Mouse (Mus musculus): ENCODE results near the gene Nab2. TPM values are rescaled to one million over a fixed set of nuclear protein-coding genes. Genes with fewer than 3 reads are reported as not detected.

Nab2 gene
- total and polyA plus RNA-seq, 2 experiments from 2014 or later = 4.5 to 12.9 TPM

GRCm38 (mm10) chr10:127704293-127704692, 35.9 kb upstream of the Nab2 start:
- no peaks in the 10 kb centered on the region for H3K4me1 ChIP-seq (ENCODE audit: insufficient read depth)
- H3K27ac ChIP-seq (ENCODE audit: low read depth, low read length) = no peak overlapping the region
- 67% methylated on average over 2 of the region's 2 CpGs for WGBS
- no peak overlapping the region for H3K4me3 ChIP-seq (ENCODE audit: low read depth, low read length)
- no peaks in the 10 kb centered on the region for H3K9me3 ChIP-seq (ENCODE audit: low read length)
- TF ChIP-seq CTCF (IDR thresholded peaks at IDR 0.05; ENCODE audit: low read depth) = no peak
- H3K9ac ChIP-seq = no peak overlapping the region
- ATAC-seq = no peak
- no peaks in the 10 kb centered on the region for H3K36me3 ChIP-seq (ENCODE audit: insufficient read depth)
- DNase-seq = no peak
- no peaks in the 10 kb centered on the region for H3K27me3 ChIP-seq (ENCODE audit: insufficient read depth, low read length)
- no peak overlapping the region for H3K4me2 ChIP-seq (ENCODE audit: low read depth)

- Histone ChIP-seq H3K4me1 (ENCODE audit: insufficient read depth) (no peaks in the 10 kb centered on the region), H3K9ac (no peak overlapping the region), H3K9me3 (ENCODE audit: low read length) (no peaks in the 10 kb centered on the region), H3K36me3 (ENCODE audit: insufficient read depth) (0 out of 2 replicates have a peak, but pooled peaks cover under 1% of the 10 kb centered on the region), H3K4me2 (ENCODE audit: low read depth) (no peak overlapping the region), H3K27me3 (ENCODE audit: insufficient read depth, low read length) (no peaks in the 10 kb centered on the region), H3K27ac (ENCODE audit: low read depth, low read length) (no peak overlapping the region), H3K4me3 (ENCODE audit: low read depth, low read length) (no peak overlapping the region)
- 47% methylated on average over 4 of the region's 4 CpGs for WGBS
- TF ChIP-seq CTCF (IDR thresholded peaks at IDR 0.05; ENCODE audit: low read depth) = no peak
- no peak for DNase-seq
- ATAC-seq = no peak
Measured at GRCm38 (mm10) chr10:127703299-127703698, 34.9 kb upstream of the Nab2 start.

- H3K4me2 ChIP-seq (ENCODE audit: low read depth) = no peak overlapping the region
- H3K27me3 ChIP-seq (ENCODE audit: insufficient read depth, low read length) = no peaks in the 10 kb centered on the region
- H3K4me3 ChIP-seq (ENCODE audit: low read depth, low read length) = no peak overlapping the region
- WGBS = 86% methylated on average over 7 of the region's 7 CpGs
- H3K27ac ChIP-seq (ENCODE audit: low read depth, low read length) = no peak overlapping the region
- DNase-seq (no peak), ATAC-seq (no peak)
- H3K9ac ChIP-seq = no peak overlapping the region
- no peak for TF ChIP-seq CTCF (IDR thresholded peaks at IDR 0.05; ENCODE audit: low read depth)
- H3K36me3 ChIP-seq (ENCODE audit: insufficient read depth) = peaks cover 16% of the 10 kb centered on the region; the same call in 1 of the 2 replicates
- no peaks in the 10 kb centered on the region for H3K9me3 ChIP-seq (ENCODE audit: low read length)
- H3K4me1 ChIP-seq (ENCODE audit: insufficient read depth) = no peaks in the 10 kb centered on the region
Measured at GRCm38 (mm10) chr10:127698966-127699365, 30.6 kb upstream of the Nab2 start.

GRCm38 (mm10) chr10:127695775-127696174, 27.4 kb upstream of the Nab2 start:
- Histone ChIP-seq H3K27me3 (ENCODE audit: insufficient read depth, low read length) (no peaks in the 10 kb centered on the region), H3K4me3 (ENCODE audit: low read depth, low read length) (no peak overlapping the region), H3K9ac (no peak overlapping the region), H3K4me1 (ENCODE audit: insufficient read depth) (no peaks in the 10 kb centered on the region), H3K36me3 (ENCODE audit: insufficient read depth) (peaks cover 20% of the 10 kb centered on the region), H3K4me2 (ENCODE audit: low read depth) (no peak overlapping the region), H3K27ac (ENCODE audit: low read depth, low read length) (no peak overlapping the region), H3K9me3 (ENCODE audit: low read length) (no peaks in the 10 kb centered on the region)
- WGBS = 91% methylated on average over 7 of the region's 7 CpGs
- no peak for TF ChIP-seq CTCF (IDR thresholded peaks at IDR 0.05; ENCODE audit: low read depth)
- ATAC-seq (no peak), DNase-seq (no peak)

- Histone ChIP-seq H3K36me3 (ENCODE audit: insufficient read depth) (peaks cover 20% of the 10 kb centered on the region), H3K4me2 (ENCODE audit: low read depth) (no peak overlapping the region), H3K27ac (ENCODE audit: low read depth, low read length) (no peak overlapping the region), H3K4me1 (ENCODE audit: insufficient read depth) (no peaks in the 10 kb centered on the region), H3K9me3 (ENCODE audit: low read length) (no peaks in the 10 kb centered on the region), H3K4me3 (ENCODE audit: low read depth, low read length) (no peak overlapping the region), H3K9ac (no peak overlapping the region), H3K27me3 (ENCODE audit: insufficient read depth, low read length) (no peaks in the 10 kb centered on the region)
- 52% methylated on average over 2 of the region's 2 CpGs for WGBS
- TF ChIP-seq CTCF (IDR thresholded peaks at IDR 0.05; ENCODE audit: low read depth) = peak; percentile 80
- ATAC-seq (peak; percentile 14; the same call in 1 of the 2 replicates), DNase-seq (peak; percentile 50)
Measured at GRCm38 (mm10) chr10:127694636-127695035, 26.3 kb upstream of the Nab2 start.

- no peaks in the 10 kb centered on the region for H3K9me3 ChIP-seq (ENCODE audit: low read length)
- ATAC-seq = no peak
- H3K36me3 ChIP-seq (ENCODE audit: insufficient read depth) = peaks cover 18% of the 10 kb centered on the region
- H3K9ac ChIP-seq = no peak overlapping the region
- no peak overlapping the region for H3K27ac ChIP-seq (ENCODE audit: low read depth, low read length)
- H3K27me3 ChIP-seq (ENCODE audit: insufficient read depth, low read length) = no peaks in the 10 kb centered on the region
- WGBS = 52% methylated on average over 1 of the region's 1 CpGs
- no peaks in the 10 kb centered on the region for H3K4me1 ChIP-seq (ENCODE audit: insufficient read depth)
- DNase-seq = no peak
- TF ChIP-seq CTCF (IDR thresholded peaks at IDR 0.05; ENCODE audit: low read depth) = no peak; the same call in 1 of the 2 replicates
- no peak overlapping the region for H3K4me3 ChIP-seq (ENCODE audit: low read depth, low read length)
- no peak overlapping the region for H3K4me2 ChIP-seq (ENCODE audit: low read depth)
Measured at GRCm38 (mm10) chr10:127691053-127691452, 22.7 kb upstream of the Nab2 start.

GRCm38 (mm10) chr10:127682886-127683285, 14.5 kb upstream of the Nab2 start:
- ATAC-seq = no peak
- H3K4me2 ChIP-seq (ENCODE audit: low read depth) = no peak overlapping the region
- DNase-seq = no peak
- no peak overlapping the region for H3K9ac ChIP-seq
- H3K27ac ChIP-seq (ENCODE audit: low read depth, low read length) = no peak overlapping the region
- no peak overlapping the region for H3K4me3 ChIP-seq (ENCODE audit: low read depth, low read length)
- 92% methylated on average over 6 of the region's 6 CpGs for WGBS
- no peaks in the 10 kb centered on the region for H3K36me3 ChIP-seq (ENCODE audit: insufficient read depth)
- no peaks in the 10 kb centered on the region for H3K4me1 ChIP-seq (ENCODE audit: insufficient read depth)
- TF ChIP-seq CTCF (IDR thresholded peaks at IDR 0.05; ENCODE audit: low read depth) = no peak
- no peaks in the 10 kb centered on the region for H3K27me3 ChIP-seq (ENCODE audit: insufficient read depth, low read length)
- H3K9me3 ChIP-seq (ENCODE audit: low read length) = no peaks in the 10 kb centered on the region
